Mouse (Mus musculus) forebrain, postnatal 0 days (tissue): ENCODE results near the gene Agpat2. TPM values are rescaled to one million over a fixed set of nuclear protein-coding genes. Genes with fewer than 3 reads are reported as not detected.

ENCODE experiments used
- ATAC-seq: fragments of 200-750 bp; cut with Nextera tagmentation; 2 replicates; pipeline ENCODE4 v1.8.0; 2017; ENCODE audit warnings: mild to moderate bottlenecking, moderate library complexity
- DNase-seq: peaks from one replicate; pipeline ENCODE4 v3.0.0-alpha.2; 2015
- H3K27ac ChIP-seq: fragments of 300-500 bp; sonication (generic); 2 replicates; pipeline ENCODE4 v1.5.1; 2014; ENCODE audit warnings: low read depth, mild to moderate bottlenecking, antibody characterized with exemption, low read length, moderate library complexity, mixed read lengths
- H3K27me3 ChIP-seq: fragments of 300-500 bp; sonication (generic); 2 replicates; pipeline ENCODE4 v1.6.1; 2014; ENCODE audit warnings: mild to moderate bottlenecking, low read length, mixed read lengths; ENCODE audit not compliant: insufficient read depth
- H3K36me3 ChIP-seq: fragments of 300-500 bp; sonication (generic); 2 replicates; pipeline ENCODE4 v1.6.1; 2014; ENCODE audit warnings: mild to moderate bottlenecking, moderate library complexity; ENCODE audit not compliant: insufficient read depth
- H3K4me1 ChIP-seq: fragments of 300-500 bp; sonication (generic); 2 replicates; pipeline ENCODE4 v1.6.1; 2014; ENCODE audit warnings: antibody characterized with exemption; ENCODE audit not compliant: insufficient read depth
- H3K4me2 ChIP-seq: fragments of 300-500 bp; sonication (generic); 2 replicates; pipeline ENCODE4 v1.6.1; 2014; ENCODE audit warnings: low read depth, mild to moderate bottlenecking, moderate library complexity
- H3K4me3 ChIP-seq: fragments of 300-500 bp; sonication (generic); 2 replicates; pipeline ENCODE4 v1.5.1; 2014; ENCODE audit warnings: low read depth, low read length, mixed read lengths
- H3K9ac ChIP-seq: fragments of 300-500 bp; sonication (generic); 2 replicates; pipeline ENCODE4 v1.6.1; 2014; ENCODE audit warnings: mild to moderate bottlenecking
- H3K9me3 ChIP-seq: fragments of 300-500 bp; sonication (generic); 2 replicates; pipeline ENCODE4 v1.6.1; 2016; ENCODE audit warnings: low read length
- CTCF ChIP-seq: sonication (generic); IDR thresholded peaks from 2 replicates; pipeline ENCODE4 v1.5.1; 2016; ENCODE audit warnings: antibody characterized with exemption, control low read depth, low read depth
- WGBS: fragments of 180-500 bp; shearing (Covaris S2); extraction: QIAGEN DNeasy Blood & Tissue Kit; methylation state at CpG from one replicate; pipeline ENCODE4 v1.1.7; 2014; 5-methylcytosine and 5-hydroxymethylcytosine counted together
- polyA plus RNA-seq: library from polyadenylated mRNA; unstranded; fragments of >200 nt; fragmentation: Nextera tagmentation; extraction: Ambion mirVana; gene quantifications from 2 replicates; pipeline ENCODE4 v1.2.1, GENCODE M21; 2015
- total RNA-seq: library from RNA; depleted of rRNA; stranded (reverse); fragments of >200 nt; gene quantifications from 2 replicates; pipeline ENCODE4 v1.2.3, GENCODE M21; 2014

Agpat2 gene
- total and polyA plus RNA-seq, 2 experiments from 2014 or later: 6.2 to 10.0 TPM

GRCm38 (mm10) chr2:26626081-26626480 is 21.9 kb upstream of the Agpat2 start:
- DNase-seq: no peak
- no peaks in the 10 kb centered on the region for H3K27me3 ChIP-seq
- no peak overlapping the region for H3K9ac ChIP-seq
- no peak overlapping the region for H3K4me3 ChIP-seq
- H3K27ac ChIP-seq: no peak overlapping the region
- TF ChIP-seq CTCF: no peak
- ATAC-seq: no peak
- WGBS: 67% methylated on average over 3 of the region's 3 CpGs
- no peak overlapping the region for H3K4me2 ChIP-seq
- no peaks in the 10 kb centered on the region for H3K9me3 ChIP-seq
- no peaks in the 10 kb centered on the region for H3K36me3 ChIP-seq
- H3K4me1 ChIP-seq: peaks cover 17% of the 10 kb centered on the region; the same call in 1 of the 2 replicates

- Histone ChIP-seq H3K4me3 (no peak overlapping the region), H3K9me3 (no peaks in the 10 kb centered on the region), H3K36me3 (no peaks in the 10 kb centered on the region), H3K9ac (no peak overlapping the region), H3K4me1 (peaks cover 13% of the 10 kb centered on the region; the same call in 1 of the 2 replicates), H3K4me2 (no peak overlapping the region), H3K27ac (no peak overlapping the region), H3K27me3 (no peaks in the 10 kb centered on the region)
- no peak for ATAC-seq
- TF ChIP-seq CTCF: no peak
- 85% methylated on average over 3 of the region's 3 CpGs for WGBS
- DNase-seq: no peak
Observed at GRCm38 (mm10) chr2:26625419-26625818, 21.2 kb upstream of the Agpat2 start.

- no peak for ATAC-seq
- Histone ChIP-seq H3K27me3 (no peaks in the 10 kb centered on the region), H3K36me3 (no peaks in the 10 kb centered on the region), H3K4me2 (no peak overlapping the region), H3K9me3 (no peaks in the 10 kb centered on the region), H3K27ac (no peak overlapping the region), H3K4me1 (no peaks in the 10 kb centered on the region), H3K9ac (no peak overlapping the region), H3K4me3 (no peak overlapping the region)
- DNase-seq: no peak
- 57% methylated on average over 5 of the region's 5 CpGs for WGBS
- no peak for TF ChIP-seq CTCF
Observed at GRCm38 (mm10) chr2:26622984-26623383, 18.8 kb upstream of the Agpat2 start.

- Histone ChIP-seq H3K27ac (no peak overlapping the region), H3K4me2 (no peak overlapping the region), H3K27me3 (no peaks in the 10 kb centered on the region), H3K4me1 (no peaks in the 10 kb centered on the region), H3K4me3 (no peak overlapping the region), H3K9me3 (no peaks in the 10 kb centered on the region), H3K9ac (no peak overlapping the region), H3K36me3 (no peaks in the 10 kb centered on the region)
- no peak for ATAC-seq
- no peak for DNase-seq
- TF ChIP-seq CTCF: no peak
- WGBS: 28% methylated on average over 2 of the region's 2 CpGs
Observed at GRCm38 (mm10) chr2:26621246-26621645, 17.0 kb upstream of the Agpat2 start.

- Histone ChIP-seq H3K4me3 (no peak overlapping the region), H3K9me3 (no peaks in the 10 kb centered on the region), H3K36me3 (no peaks in the 10 kb centered on the region), H3K27ac (no peak overlapping the region), H3K4me1 (no peaks in the 10 kb centered on the region), H3K27me3 (no peaks in the 10 kb centered on the region), H3K4me2 (no peak overlapping the region), H3K9ac (no peak overlapping the region)
- ATAC-seq (no peak), DNase-seq (no peak)
- TF ChIP-seq CTCF: no peak
- WGBS: 55% methylated on average over 7 of the region's 7 CpGs
Observed at GRCm38 (mm10) chr2:26617928-26618327, 13.7 kb upstream of the Agpat2 start.

GRCm38 (mm10) chr2:26617331-26617730 is 13.1 kb upstream of the Agpat2 start:
- no peak overlapping the region for H3K9ac ChIP-seq
- H3K4me3 ChIP-seq: no peak overlapping the region
- H3K27ac ChIP-seq: no peak overlapping the region
- H3K36me3 ChIP-seq: no peaks in the 10 kb centered on the region
- DNase-seq: no peak
- no peak for ATAC-seq
- H3K9me3 ChIP-seq: no peaks in the 10 kb centered on the region
- no peak overlapping the region for H3K4me2 ChIP-seq
- no peak for TF ChIP-seq CTCF
- H3K27me3 ChIP-seq: no peaks in the 10 kb centered on the region
- no peaks in the 10 kb centered on the region for H3K4me1 ChIP-seq
- 80% methylated on average over 6 of the region's 6 CpGs for WGBS

- Histone ChIP-seq H3K27me3 (no peaks in the 10 kb centered on the region), H3K9me3 (no peaks in the 10 kb centered on the region), H3K4me1 (no peaks in the 10 kb centered on the region), H3K4me2 (no peak overlapping the region), H3K36me3 (no peaks in the 10 kb centered on the region), H3K27ac (no peak overlapping the region), H3K4me3 (no peak overlapping the region), H3K9ac (no peak overlapping the region)
- 87% methylated on average over 4 of the region's 4 CpGs for WGBS
- DNase-seq: no peak
- no peak for TF ChIP-seq CTCF
- no peak for ATAC-seq
Observed at GRCm38 (mm10) chr2:26615459-26616124, 11.4 kb upstream of the Agpat2 start.
